Mouse (Mus musculus) liver, embryonic 14.5 days (tissue): ENCODE measurements around the gene Slc25a45.

ENCODE experiments used
- CTCF ChIP-seq: IDR thresholded peaks from 2 replicates; pipeline ENCODE4 v1.5.1; 2016; ENCODE audit warnings: antibody characterized with exemption, low read depth, control low read depth
- EP300 ChIP-seq: IDR thresholded peaks from 2 replicates; pipeline ENCODE4 v1.6.1; 2016; ENCODE audit warnings: antibody characterized with exemption, low read depth

DNA sequence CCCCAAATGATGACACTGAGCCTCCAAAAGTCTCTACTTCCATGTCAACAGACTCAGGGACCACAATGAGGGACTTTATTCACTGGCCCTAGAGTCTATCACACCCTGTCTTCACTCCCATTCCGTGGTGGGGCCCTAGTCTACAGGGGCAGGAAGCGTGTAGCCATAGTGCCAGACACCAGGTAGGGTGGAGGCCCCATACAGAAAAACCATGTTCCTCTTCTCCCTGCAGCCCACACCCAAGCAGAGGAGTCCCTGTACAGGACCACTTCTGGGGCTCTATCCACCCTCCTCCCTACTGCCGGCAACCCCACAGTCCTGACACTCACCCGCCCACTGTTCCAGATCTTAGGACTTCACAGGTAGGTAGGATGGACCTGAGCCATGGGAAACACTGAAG lies 5.1 kb upstream of the Slc25a45 start:
- TF ChIP-seq CTCF (no peak), EP300 (no peak)
